Mouse (Mus musculus): ENCODE measurements around the gene Usp21.

DNA sequence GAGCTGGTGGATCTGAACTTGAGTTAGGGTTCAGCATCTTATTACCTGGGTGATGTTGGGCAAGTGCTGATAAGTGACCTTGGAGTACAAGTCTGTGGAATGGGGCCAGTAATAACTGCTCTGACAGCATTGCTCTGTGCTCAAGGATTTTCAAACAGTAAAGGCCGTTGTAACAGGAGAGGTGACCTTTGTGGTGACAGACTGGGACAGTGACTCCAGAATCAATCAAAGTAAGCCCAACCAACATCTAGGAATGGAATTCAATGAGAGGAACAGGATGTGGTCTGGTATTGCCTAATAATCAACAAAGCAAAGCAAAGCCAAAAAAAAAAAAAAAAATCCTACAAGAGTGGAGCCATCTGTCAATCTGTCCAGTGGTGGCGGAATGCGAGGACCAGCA, 27.5 kb downstream of the Usp21 start:
- TF ChIP-seq CTCF (IDR thresholded peaks at IDR 0.05 in 2 of 3, conservative IDR thresholded peaks at IDR 0.05 in 1 of 3; ENCODE audit: control insufficient read depth in 1 of 3, insufficient read depth in 1 of 3, low read depth in 2 of 3, low read length in 3 of 3, poor library complexity in 1 of 3, severe bottlenecking in 1 of 3), result no peak
- TF ChIP-seq ETS1 (IDR thresholded peaks at IDR 0.05; ENCODE audit: low read depth, low read length), result no peak
- TF ChIP-seq SMC3 (IDR thresholded peaks at IDR 0.05; ENCODE audit: low read depth, low read length), result no peak
- no peak for TF ChIP-seq TBP (IDR thresholded peaks at IDR 0.05; ENCODE audit: low read depth, low read length)
- no peak for TF ChIP-seq POLR2A (IDR thresholded peaks at IDR 0.05; ENCODE audit: control insufficient read depth in 1 of 2, insufficient read depth in 1 of 2, low read depth in 1 of 2, low read length in 2 of 2, poor library complexity in 1 of 2)
- TF ChIP-seq E2F4 (IDR thresholded peaks at IDR 0.05; ENCODE audit: borderline replicate concordance, low read depth, low read length), result no peak
- no peak for TF ChIP-seq EP300 (IDR thresholded peaks at IDR 0.05; ENCODE audit: low read depth in 1 of 2, low read length in 2 of 2)
- TF ChIP-seq HCFC1 (IDR thresholded peaks at IDR 0.05; ENCODE audit: low read depth, low read length), result no peak
- no peak for TF ChIP-seq RCOR1 (IDR thresholded peaks at IDR 0.05; ENCODE audit: low read depth, low read length)
- TF ChIP-seq MAX (IDR thresholded peaks at IDR 0.05; ENCODE audit: low read length), result no peak
- TF ChIP-seq USF1 (IDR thresholded peaks at IDR 0.05; ENCODE audit: low read depth, low read length), result no peak
- TF ChIP-seq MAZ (IDR thresholded peaks at IDR 0.05; ENCODE audit: low read depth, low read length), result no peak
